Mouse (Mus musculus) heart, postnatal 14 days (tissue): ENCODE data around the gene Olfr467. TPM values are rescaled to one million over a fixed set of nuclear protein-coding genes. Genes with fewer than 3 reads are reported as not detected.
A peak's percentile ranks its signal among the peaks of the same experiment; 100 is the strongest.
"Not testable (repeated sequence)": the region's sequence is repeated elsewhere in the genome, so short reads cannot be mapped to it uniquely, and the experiment has no call there.

Experiments
- DNase-seq, 2 experiments: peaks; one replicate each; pipeline ENCODE4 v3.0.0; 2021 to 2022
- intact Hi-C: fragments of 180-260 bp; cut with DNase I; formaldehyde crosslinking; loops from one replicate; pipeline ENCODE4 v1.15.1; 2025
- long read RNA-seq, 2 experiments: library from polyadenylated mRNA; stranded (forward); transcript quantifications; one replicate each; pipeline ENCODE4 v2.0.0; 2021
- total RNA-seq, 2 experiments: library from RNA; stranded (reverse); gene quantifications; 2 replicates each; pipeline ENCODE4 v1.2.3; 2021

Olfr467 gene
- not detected for total RNA-seq
- long read RNA-seq, experiment 1, result 0 reads
- long read RNA-seq, experiment 2, result 0 reads

GRCm38 (mm10) chr7:107811963-107812362 lies at the start of gene Olfr467:
Gene Olfr467, plus strand, starts transcription at chr7:107812263.
- DNase-seq, result no peak
- intact Hi-C loops, result no loop called here

GRCm38 (mm10) chr7:107770812-107771211 lies 41.3 kb upstream of the Olfr467 start:
- intact Hi-C loops, result no loop called here
- DNase-seq, result no peak

DNA sequence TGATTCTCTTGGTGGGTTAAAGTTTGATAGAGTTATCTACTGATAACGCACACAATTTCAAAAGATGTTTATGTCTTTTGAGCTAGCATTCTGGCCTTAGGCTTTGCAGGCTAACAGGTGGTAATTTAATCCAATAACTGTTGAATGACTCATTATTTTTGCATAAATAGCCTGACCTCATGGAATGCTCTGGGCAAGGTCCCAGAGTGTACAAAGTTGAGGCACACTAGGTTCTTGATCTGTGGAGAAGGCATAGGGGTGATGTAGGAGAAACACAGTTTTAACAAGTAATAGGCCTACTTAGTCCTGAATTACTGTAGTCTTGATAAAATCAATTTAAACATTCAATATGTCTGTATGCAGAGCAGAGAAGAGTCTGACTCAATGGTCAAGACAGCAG lies 33.8 kb upstream of the Olfr467 start:
- DNase-seq, result no peak
- intact Hi-C loops, result no loop called here

- DNase-seq, result no peak
- intact Hi-C loops, result loop anchor here (10.0 kb wide), 1 partner anchor 565 kb away; no protein-coding TSS in a partner anchor
Observed at GRCm38 (mm10) chr7:107779611-107780010, 32.5 kb upstream of the Olfr467 start.

GRCm38 (mm10) chr7:107787977-107788620 lies 24.0 kb upstream of the Olfr467 start:
- intact Hi-C loops, result loop anchor here (5.0 to 10.0 kb wide), 2 partner anchors 36 to 573 kb away; no protein-coding TSS in a partner anchor
- peak in 1 of 2 experiments; percentile 5 for DNase-seq

DNA sequence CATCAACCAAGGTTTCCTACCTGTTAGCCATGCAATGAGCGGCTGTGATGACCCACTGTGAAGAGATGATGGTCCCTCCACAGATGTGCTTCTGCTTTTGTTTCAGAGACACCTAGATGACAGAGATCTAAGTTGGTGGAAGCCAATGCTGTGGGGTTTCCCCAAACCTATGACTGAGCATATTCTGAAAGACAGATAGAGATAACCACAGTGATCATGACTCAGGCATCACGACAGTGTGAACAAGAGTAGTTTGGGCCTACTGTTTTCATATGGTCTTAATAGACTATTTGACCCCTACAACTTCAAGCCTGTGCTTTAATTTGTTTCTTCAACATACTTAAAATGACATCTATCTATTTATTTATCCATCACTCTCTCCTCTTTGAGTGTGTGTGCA lies 15.6 kb upstream of the Olfr467 start:
- intact Hi-C loops, result no loop called here
- DNase-seq, result no peak

DNA sequence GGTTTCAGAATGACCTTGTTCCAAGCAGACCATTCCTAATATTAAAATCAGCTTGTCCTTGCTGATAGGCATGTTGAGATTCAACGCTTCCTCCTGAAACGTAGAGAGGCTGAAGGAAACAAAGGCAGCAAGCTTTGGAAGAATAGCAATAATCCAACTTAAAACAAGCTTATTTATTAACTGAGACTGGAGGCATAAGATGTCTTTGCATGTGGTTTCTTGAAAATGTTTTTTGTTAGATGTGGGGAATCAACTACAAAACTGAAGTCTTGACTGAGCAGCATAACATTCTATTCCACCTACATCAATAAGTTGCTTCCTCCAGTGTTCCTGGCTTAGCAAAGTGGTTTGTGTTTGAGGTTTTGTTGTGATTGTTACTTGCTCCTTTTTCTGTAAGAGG lies 11.0 kb upstream of the Olfr467 start, which contains the start of gene Ovch2:
TSS of gene Ovch2 (minus strand) at position 101 of the 400 bp plus-strand sequence.
- no peak for DNase-seq
- intact Hi-C loops, result no loop called here

DNA sequence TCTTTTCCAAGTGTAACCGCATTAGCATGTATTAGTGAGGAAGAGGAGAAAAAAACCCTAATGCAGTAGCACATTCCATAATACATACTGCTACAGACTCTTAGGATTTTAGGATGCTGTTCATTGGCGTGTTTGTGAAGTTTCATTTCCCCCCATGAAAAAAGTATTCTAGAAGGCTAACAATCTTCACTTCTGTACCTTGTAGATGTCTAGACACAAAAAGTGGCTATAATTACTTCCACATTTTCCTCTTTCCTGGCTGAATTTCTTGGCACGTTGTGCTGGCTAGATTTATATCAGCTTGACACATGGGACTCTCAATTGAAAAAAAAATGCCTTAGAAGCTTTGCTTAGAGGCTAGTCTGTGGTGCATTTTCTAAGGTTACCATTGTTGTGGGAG lies 9.9 kb upstream of the Olfr467 start:
- intact Hi-C loops, result no loop called here
- DNase-seq, result no peak

GRCm38 (mm10) chr7:107819442-107819841 lies 7.4 kb downstream of the Olfr467 start:
- DNase-seq, result no peak
- intact Hi-C loops, result no loop called here

DNA sequence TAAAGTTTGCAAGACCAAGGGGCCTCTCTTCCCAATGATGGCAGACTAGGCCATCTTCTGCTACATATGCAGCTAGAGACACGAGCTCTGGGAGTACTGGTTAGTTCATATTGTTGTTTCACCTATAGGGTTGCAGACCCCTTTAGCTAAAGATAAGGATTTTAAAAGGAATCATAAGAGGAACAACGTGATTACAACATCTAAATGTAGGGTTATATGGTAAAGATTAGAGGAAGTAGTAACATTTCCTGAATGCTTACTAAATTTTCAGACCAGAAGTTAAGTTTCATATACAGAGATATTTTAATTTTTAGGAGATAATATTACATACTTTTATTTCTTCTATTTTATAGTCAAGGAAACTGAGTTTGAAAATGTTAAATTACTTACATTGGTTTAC lies 11.8 kb downstream of the Olfr467 start:
- intact Hi-C loops, result not testable (repeated sequence)

DNA sequence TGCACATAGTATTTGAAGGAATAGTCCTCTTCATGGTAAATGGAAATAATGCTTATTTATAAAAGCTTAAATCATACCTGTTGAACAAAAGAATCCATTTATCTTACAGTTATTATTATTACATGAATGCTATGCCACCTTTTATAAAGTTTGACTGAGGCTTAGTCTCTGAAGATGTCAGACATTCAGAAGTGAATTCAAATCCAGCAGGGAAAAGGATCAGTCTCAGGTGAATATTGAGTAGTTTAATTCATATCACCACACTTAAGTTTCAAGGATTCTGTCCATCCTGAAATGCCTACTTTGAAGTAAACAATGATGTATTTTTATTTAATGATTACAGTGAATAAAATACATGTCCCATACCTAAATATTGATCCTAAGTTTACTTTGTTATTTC lies 13.4 kb downstream of the Olfr467 start, which contains the start of gene Olfr469:
TSS of gene Olfr469 (minus strand) at position 101 of the 400 bp plus-strand sequence.
- DNase-seq, intact Hi-C loops: not testable (repeated sequence)

More for the DNA sequence above, 11.8 kb downstream of the Olfr467 start:
- DNase-seq, result not testable (repeated sequence)

GRCm38 (mm10) chr7:107841719-107842118 lies 29.7 kb downstream of the Olfr467 start:
- intact Hi-C loops, result no loop called here
- no peak for DNase-seq

GRCm38 (mm10) chr7:107847390-107847789 lies 35.3 kb downstream of the Olfr467 start, which contains the start of gene Olfr470:
Gene Olfr470, minus strand, starts transcription at chr7:107847490.
- intact Hi-C loops, DNase-seq: not testable (repeated sequence)

Other genes with a start within 250 kb of the Olfr467 start
- gene Olfml1, start 244.8 kb upstream of the Olfr467 start, total RNA-seq, result 1 to 10 TPM; 5.6 to 9.0 TPM
- 10 to 100 TPM; 15.9 to 17.0 TPM for gene Ppfibp2, start 217.1 kb upstream of the Olfr467 start, total RNA-seq
- not detected for gene 5330417H12Rik, start 187.1 kb upstream of the Olfr467 start, total RNA-seq
- gene Cyb5r2, start 54.2 kb upstream of the Olfr467 start, total RNA-seq, result not detected
- not detected for gene Ovch2, start 11.1 kb upstream of the Olfr467 start, total RNA-seq
- not detected for gene Olfr469, start 13.3 kb downstream of the Olfr467 start, total RNA-seq
- gene Olfr470, start 35.2 kb downstream of the Olfr467 start, total RNA-seq, result not detected
- not detected for gene Olfr472, start 85.6 kb downstream of the Olfr467 start, total RNA-seq
- not detected for gene Olfr473, start 118.2 kb downstream of the Olfr467 start, total RNA-seq
- not detected for gene Olfr474, start 142.4 kb downstream of the Olfr467 start, total RNA-seq
- not detected for gene Olfr476, start 152.5 kb downstream of the Olfr467 start, total RNA-seq
- gene Olfr477, start 174.4 kb downstream of the Olfr467 start, total RNA-seq, result not detected
- not detected for gene Olfr478, start 221.7 kb downstream of the Olfr467 start, total RNA-seq
- gene Olfr479, start 238.4 kb downstream of the Olfr467 start, total RNA-seq, result not detected